Mouse (Mus musculus) embryonic facial prominence, embryonic 10.5 days (tissue): ENCODE measurements around the gene Acsf3. TPM values are rescaled to one million over a fixed set of nuclear protein-coding genes. Genes with fewer than 3 reads are reported as not detected.

Source experiments
- DNase-seq: peaks from one replicate; pipeline ENCODE4 v3.0.0-alpha.2; 2017; ENCODE audit warnings: low spot score
- H3K27ac ChIP-seq: fragments of 300-500 bp; sonication (generic); replicated peaks from 2 replicates; pipeline ENCODE4 v1.5.1; 2016; ENCODE audit warnings: mild to moderate bottlenecking
- H3K27me3 ChIP-seq: fragments of 300-500 bp; sonication (generic); replicated peaks from 2 replicates; pipeline ENCODE4 v1.6.1; 2016; ENCODE audit warnings: low read depth, mild to moderate bottlenecking; ENCODE audit not compliant: poor library complexity, severe bottlenecking
- H3K36me3 ChIP-seq: fragments of 300-500 bp; sonication (generic); replicated peaks from 2 replicates; pipeline ENCODE4 v1.6.1; 2016; ENCODE audit warnings: mild to moderate bottlenecking, moderate library complexity
- H3K4me1 ChIP-seq: fragments of 300-500 bp; sonication (generic); 2 replicates; pipeline ENCODE4 v1.6.1; 2016
- H3K4me3 ChIP-seq: fragments of 300-500 bp; sonication (generic); 2 replicates; pipeline ENCODE4 v1.5.1; 2016; ENCODE audit warnings: mild to moderate bottlenecking, moderate library complexity
- H3K9me3 ChIP-seq: fragments of 300-500 bp; sonication (generic); 2 replicates; pipeline ENCODE4 v1.6.1; 2016; ENCODE audit warnings: mild to moderate bottlenecking
- WGBS: fragments of 180-500 bp; shearing (Covaris S2); methylation state at CpG from one replicate; pipeline ENCODE4 v1.1.7; 2016; 5-methylcytosine and 5-hydroxymethylcytosine counted together
- polyA plus RNA-seq: library from polyadenylated mRNA; unstranded; fragments of >200 nt; fragmentation: Nextera tagmentation; extraction: Ambion mirVana; gene quantifications from 2 replicates; pipeline ENCODE4 v1.2.1, GENCODE M21; 2016

Acsf3 gene
- polyA plus RNA-seq, 1 experiment from 2014 or later = 16.4 TPM

- DNase-seq = no peak
- Histone ChIP-seq H3K36me3 (no peaks in the 10 kb centered on the region), H3K4me3 (no peak overlapping the region), H3K27ac (no peak overlapping the region), H3K4me1 (peaks cover 8% of the 10 kb centered on the region), H3K27me3 (peaks cover 6% of the 10 kb centered on the region; the same call in 1 of the 2 replicates), H3K9me3 (no peaks in the 10 kb centered on the region)
- WGBS = 87% methylated on average over 7 of the region's 7 CpGs
Observed at GRCm38 (mm10) chr8:122764790-122765474, 10.4 kb upstream of the Acsf3 start.

- H3K4me1 ChIP-seq = peaks cover 8% of the 10 kb centered on the region
- H3K9me3 ChIP-seq = no peaks in the 10 kb centered on the region
- 68% methylated on average over 5 of the region's 5 CpGs for WGBS
- H3K4me3 ChIP-seq = no peak overlapping the region
- peaks cover 6% of the 10 kb centered on the region; the same call in 1 of the 2 replicates for H3K27me3 ChIP-seq
- DNase-seq = no peak
- H3K36me3 ChIP-seq = no peaks in the 10 kb centered on the region
- H3K27ac ChIP-seq = no peak overlapping the region
Observed at GRCm38 (mm10) chr8:122766189-122766588, 9.1 kb upstream of the Acsf3 start.

GRCm38 (mm10) chr8:122766647-122767200 is 8.6 kb upstream of the Acsf3 start:
- Histone ChIP-seq H3K4me1 (peaks cover 8% of the 10 kb centered on the region), H3K36me3 (no peaks in the 10 kb centered on the region), H3K27ac (no peak overlapping the region), H3K9me3 (no peaks in the 10 kb centered on the region), H3K4me3 (no peak overlapping the region), H3K27me3 (peaks cover 6% of the 10 kb centered on the region; the same call in 1 of the 2 replicates)
- DNase-seq = no peak
- 72% methylated on average over 8 of the region's 8 CpGs for WGBS

- DNase-seq = no peak
Observed at GRCm38 (mm10) chr8:122767229-122767628, 8.1 kb upstream of the Acsf3 start.

GRCm38 (mm10) chr8:122769251-122770058 is 5.8 kb upstream of the Acsf3 start:
- H3K4me1 ChIP-seq = peaks cover 8% of the 10 kb centered on the region
- H3K4me3 ChIP-seq = no peak overlapping the region
- H3K9me3 ChIP-seq = no peaks in the 10 kb centered on the region
- H3K27ac ChIP-seq = no peak overlapping the region
- WGBS = 67% methylated on average over 24 of the region's 24 CpGs
- DNase-seq = no peak
- H3K27me3 ChIP-seq = peaks cover 11% of the 10 kb centered on the region
- no peaks in the 10 kb centered on the region for H3K36me3 ChIP-seq

More at GRCm38 (mm10) chr8:122767229-122767628, 8.1 kb upstream of the Acsf3 start:
- H3K27me3 ChIP-seq = peaks cover 6% of the 10 kb centered on the region; the same call in 1 of the 2 replicates
- H3K4me3 ChIP-seq = no peak overlapping the region
- no peaks in the 10 kb centered on the region for H3K36me3 ChIP-seq
- WGBS = 44% methylated on average over 9 of the region's 9 CpGs
- no peaks in the 10 kb centered on the region for H3K9me3 ChIP-seq
- no peak overlapping the region for H3K27ac ChIP-seq
- H3K4me1 ChIP-seq = peaks cover 8% of the 10 kb centered on the region

- WGBS = 47% methylated on average over 10 of the region's 10 CpGs
- Histone ChIP-seq H3K4me1 (peaks cover 11% of the 10 kb centered on the region), H3K27ac (no peak overlapping the region), H3K36me3 (no peaks in the 10 kb centered on the region), H3K27me3 (peaks cover 16% of the 10 kb centered on the region), H3K9me3 (no peaks in the 10 kb centered on the region), H3K4me3 (no peak overlapping the region)
- DNase-seq = no peak
Observed at GRCm38 (mm10) chr8:122772431-122773060, 2.7 kb upstream of the Acsf3 start.

- no peak for DNase-seq
- Histone ChIP-seq H3K36me3 (peaks cover 31% of the 10 kb centered on the region), H3K4me1 (peaks cover 11% of the 10 kb centered on the region), H3K4me3 (no peak overlapping the region), H3K27me3 (peaks cover 7% of the 10 kb centered on the region), H3K27ac (no peak overlapping the region), H3K9me3 (no peaks in the 10 kb centered on the region)
- WGBS = 89% methylated on average over 6 of the region's 6 CpGs
Observed at GRCm38 (mm10) chr8:122777701-122778100, 2.4 kb downstream of the Acsf3 start.

GRCm38 (mm10) chr8:122778703-122779239 is 3.5 kb downstream of the Acsf3 start:
- Histone ChIP-seq H3K9me3 (no peaks in the 10 kb centered on the region), H3K27me3 (peaks cover 7% of the 10 kb centered on the region), H3K4me3 (no peak overlapping the region), H3K36me3 (peaks cover 40% of the 10 kb centered on the region), H3K4me1 (peaks cover 11% of the 10 kb centered on the region), H3K27ac (no peak overlapping the region)
- 85% methylated on average over 3 of the region's 3 CpGs for WGBS
- no peak for DNase-seq

- WGBS = 80% methylated on average over 9 of the region's 9 CpGs
- H3K27ac ChIP-seq = no peak overlapping the region
- no peak for DNase-seq
- peaks cover 45% of the 10 kb centered on the region for H3K36me3 ChIP-seq
- no peaks in the 10 kb centered on the region for H3K9me3 ChIP-seq
- H3K4me3 ChIP-seq = no peak overlapping the region
- H3K4me1 ChIP-seq = peaks cover 11% of the 10 kb centered on the region
- peaks cover 7% of the 10 kb centered on the region for H3K27me3 ChIP-seq
Observed at GRCm38 (mm10) chr8:122779255-122779654, 4.0 kb downstream of the Acsf3 start.

- H3K27ac ChIP-seq = no peak overlapping the region
- H3K4me1 ChIP-seq = no peaks in the 10 kb centered on the region
- H3K27me3 ChIP-seq = no peaks in the 10 kb centered on the region
- no peak for DNase-seq
- no peaks in the 10 kb centered on the region for H3K9me3 ChIP-seq
- H3K36me3 ChIP-seq = peaks cover 97% of the 10 kb centered on the region
- no peak overlapping the region for H3K4me3 ChIP-seq
- 80% methylated on average over 1 of the region's 1 CpGs for WGBS
Observed at GRCm38 (mm10) chr8:122784756-122785155, 9.5 kb downstream of the Acsf3 start.

- no peaks in the 10 kb centered on the region for H3K27me3 ChIP-seq
Observed at GRCm38 (mm10) chr8:122789796-122790195, 14.5 kb downstream of the Acsf3 start.

More at GRCm38 (mm10) chr8:122789796-122790195, 14.5 kb downstream of the Acsf3 start:
- Histone ChIP-seq H3K4me1 (no peaks in the 10 kb centered on the region), H3K27ac (no peak overlapping the region), H3K4me3 (no peak overlapping the region), H3K36me3 (peaks cover 74% of the 10 kb centered on the region), H3K9me3 (no peaks in the 10 kb centered on the region)
- WGBS = 88% methylated on average over 5 of the region's 5 CpGs
- no peak for DNase-seq
